Mouse (Mus musculus) MN1 (cell line): ENCODE data around the gene Prrt3.
A peak's percentile ranks its signal among the peaks of the same experiment; 100 is the strongest.

Experiments
- DNase-seq: peaks from one replicate; pipeline ENCODE4 v3.0.0-alpha.2; 2016; ENCODE audit warnings: low spot score

Prrt3 gene

GRCm38 (mm10) chr6:113489410-113489809 lies 12.3 kb downstream of the Prrt3 start:
- DNase-seq: no peak

GRCm38 (mm10) chr6:113487125-113487576 lies 14.6 kb downstream of the Prrt3 start:
- DNase-seq: peak; percentile 64

GRCm38 (mm10) chr6:113483729-113484128 lies 18.0 kb downstream of the Prrt3 start:
- DNase-seq: peak; percentile 70

- DNase-seq: peak; percentile 96
Observed at GRCm38 (mm10) chr6:113483100-113483615, 18.6 kb downstream of the Prrt3 start, which contains the start of gene Creld1. Gene Creld1, plus strand, starts transcription at chr6:113483297.

- peak; percentile 58 for DNase-seq
Observed at GRCm38 (mm10) chr6:113482477-113483099, 19.1 kb downstream of the Prrt3 start.

GRCm38 (mm10) chr6:113480555-113481373 lies 21.0 kb downstream of the Prrt3 start:
- peak; percentile 21 for DNase-seq

GRCm38 (mm10) chr6:113478906-113479305 lies 22.8 kb downstream of the Prrt3 start:
- no peak for DNase-seq

- no peak for DNase-seq
Observed at GRCm38 (mm10) chr6:113477353-113477752, 24.4 kb downstream of the Prrt3 start.

- DNase-seq: no peak
Observed at GRCm38 (mm10) chr6:113473715-113474114, 28.0 kb downstream of the Prrt3 start.

GRCm38 (mm10) chr6:113473246-113473645 lies 28.5 kb downstream of the Prrt3 start:
- no peak for DNase-seq

GRCm38 (mm10) chr6:113472061-113472460 lies 29.7 kb downstream of the Prrt3 start:
- peak; percentile 63 for DNase-seq

GRCm38 (mm10) chr6:113471297-113471936 lies 30.3 kb downstream of the Prrt3 start, which contains the start of gene Il17rc:
Gene Il17rc, plus strand, starts transcription at chr6:113471427.
- DNase-seq: peak; percentile 76

- DNase-seq: peak; percentile 82
Observed at GRCm38 (mm10) chr6:113469432-113469831, 32.3 kb downstream of the Prrt3 start.

- DNase-seq: peak; percentile 85
Observed at GRCm38 (mm10) chr6:113469021-113469420, 32.7 kb downstream of the Prrt3 start.

- no peak for DNase-seq
Observed at GRCm38 (mm10) chr6:113468512-113468911, 33.2 kb downstream of the Prrt3 start.

GRCm38 (mm10) chr6:113465602-113466001 lies 36.1 kb downstream of the Prrt3 start:
- DNase-seq: peak; percentile 72

- DNase-seq: no peak
Observed at GRCm38 (mm10) chr6:113464040-113464439, 37.7 kb downstream of the Prrt3 start.

GRCm38 (mm10) chr6:113458635-113459034 lies 43.1 kb downstream of the Prrt3 start:
- DNase-seq: no peak

GRCm38 (mm10) chr6:113457952-113458534 lies 43.7 kb downstream of the Prrt3 start, which contains the start of gene Il17re:
Gene Il17re, plus strand, starts transcription at chr6:113458484.
- DNase-seq: no peak

- DNase-seq: no peak
Observed at GRCm38 (mm10) chr6:113455007-113455406, 46.7 kb downstream of the Prrt3 start.

- DNase-seq: no peak
Observed at GRCm38 (mm10) chr6:113451839-113452238, 49.9 kb downstream of the Prrt3 start.

- DNase-seq: no peak
Observed at GRCm38 (mm10) chr6:113447639-113448038, 54.1 kb downstream of the Prrt3 start.
